Mouse (Mus musculus) heart, embryonic 14.5 days (tissue): Measurements from ENCODE around the gene Csf2rb. TPM values are rescaled to one million over a fixed set of nuclear protein-coding genes. Genes with fewer than 3 reads are reported as not detected.
"Not testable (repeated sequence)": the region's sequence is repeated elsewhere in the genome, so short reads cannot be mapped to it uniquely, and the experiment has no call there.

ENCODE experiments used
- ATAC-seq: fragments of 200-750 bp; cut with Nextera tagmentation; 2 replicates; pipeline ENCODE4 v1.8.0; 2017; ENCODE audit warnings: low read depth, moderate TSS enrichment; ENCODE audit not compliant: insufficient number of reproducible peaks, insufficient read depth, low FRiP score
- H3K27ac ChIP-seq, 2 experiments: fragments of 200-500 bp in 1 of 2; fragments of 300-500 bp in 1 of 2; sonication (generic) in 1 of 2; replicated peaks in 1 of 2; 2 replicates each; pipeline ENCODE4 v1.5.1; 2012 to 2014; ENCODE audit warnings: low read depth in 2 of 2, low read length in 2 of 2, control low read depth in 1 of 2, mild to moderate bottlenecking in 1 of 2, mixed read lengths in 1 of 2; ENCODE audit not compliant: control insufficient read depth in 1 of 2, insufficient read depth in 1 of 2
- H3K27me3 ChIP-seq: fragments of 300-500 bp; sonication (generic); 2 replicates; pipeline ENCODE4 v1.6.1; 2014; ENCODE audit warnings: mild to moderate bottlenecking, low read length, control low read depth; ENCODE audit not compliant: control insufficient read depth, insufficient read depth
- H3K36me3 ChIP-seq: fragments of 300-500 bp; sonication (generic); 2 replicates; pipeline ENCODE4 v1.6.1; 2014; ENCODE audit warnings: mild to moderate bottlenecking, control low read depth, low read length, mixed read lengths; ENCODE audit not compliant: control insufficient read depth, insufficient read depth
- H3K4me1 ChIP-seq, 2 experiments: fragments of 200-500 bp in 1 of 2; fragments of 300-500 bp in 1 of 2; sonication (generic) in 1 of 2; 2 replicates each; pipeline ENCODE4 v1.6.1; 2012 to 2014; ENCODE audit warnings: low read length in 2 of 2, control low read depth in 1 of 2, mixed read lengths in 1 of 2; ENCODE audit not compliant: control insufficient read depth in 2 of 2, insufficient read depth in 2 of 2
- H3K4me2 ChIP-seq: fragments of 300-500 bp; sonication (generic); 2 replicates; pipeline ENCODE4 v1.6.1; 2014; ENCODE audit warnings: mild to moderate bottlenecking, low read length
- H3K4me3 ChIP-seq, 2 experiments: fragments of 200-500 bp in 1 of 2; fragments of 300-500 bp in 1 of 2; sonication (generic) in 1 of 2; 2 replicates each; pipeline ENCODE4 v1.5.1; 2012 to 2014; ENCODE audit warnings: low read length in 2 of 2, mild to moderate bottlenecking in 2 of 2, control low read depth in 1 of 2, low read depth in 1 of 2, moderate library complexity in 1 of 2; ENCODE audit not compliant: control insufficient read depth in 1 of 2, insufficient read depth in 1 of 2
- H3K9ac ChIP-seq: fragments of 300-500 bp; sonication (generic); 2 replicates; pipeline ENCODE4 v1.6.1; 2014; ENCODE audit warnings: mild to moderate bottlenecking, low read length
- H3K9me3 ChIP-seq: fragments of 300-500 bp; sonication (generic); 2 replicates; pipeline ENCODE4 v1.6.1; 2016; ENCODE audit warnings: low read length, control low read depth; ENCODE audit not compliant: control insufficient read depth
- whole genome bisulfite sequencing: fragments of 180-500 bp; shearing (Covaris S2); extraction: QIAGEN DNeasy Blood & Tissue Kit; methylation state at CpG from one replicate; pipeline ENCODE4 v1.1.7; 2014; 5-methylcytosine and 5-hydroxymethylcytosine counted together
- polyA plus RNA-seq: library from polyadenylated mRNA; unstranded; fragments of >200 nt; fragmentation: Nextera tagmentation; extraction: Ambion mirVana; gene quantifications from 2 replicates; pipeline ENCODE4 v1.2.1, GENCODE M21; 2014

The Csf2rb gene
- polyA plus RNA-seq, 1 experiment from 2014 or later: 0.99 TPM

GRCm38 (mm10) chr15:78328520-78329097, 3.1 kb downstream of the Csf2rb start:
- no peak overlapping the region for H3K4me3 ChIP-seq
- H3K9me3 ChIP-seq: no peaks in the 10 kb centered on the region
- H3K27ac ChIP-seq: no peak overlapping the region
- H3K36me3 ChIP-seq: no peaks in the 10 kb centered on the region
- no peaks in the 10 kb centered on the region for H3K27me3 ChIP-seq
- ATAC-seq: no peak
- 86% methylated on average over 3 of the region's 3 CpGs for WGBS
- no peaks in the 10 kb centered on the region for H3K4me1 ChIP-seq
- no peak overlapping the region for H3K4me2 ChIP-seq
- no peak overlapping the region for H3K9ac ChIP-seq

GRCm38 (mm10) chr15:78329972-78330371, 4.4 kb downstream of the Csf2rb start:
- ATAC-seq, H3K27me3 ChIP-seq, H3K4me2 ChIP-seq, H3K9ac ChIP-seq, H3K4me1 ChIP-seq, H3K4me3 ChIP-seq, H3K9me3 ChIP-seq, H3K27ac ChIP-seq, H3K36me3 ChIP-seq: not testable (repeated sequence)
- WGBS: 36% methylated on average over 6 of the region's 6 CpGs

- H3K4me2 ChIP-seq: no peak overlapping the region
- H3K9me3 ChIP-seq: no peaks in the 10 kb centered on the region
- no peak overlapping the region for H3K4me3 ChIP-seq
- H3K27ac ChIP-seq: no peak overlapping the region
- no peaks in the 10 kb centered on the region for H3K36me3 ChIP-seq
- ATAC-seq: no peak
- H3K4me1 ChIP-seq: no peaks in the 10 kb centered on the region
- H3K27me3 ChIP-seq: no peaks in the 10 kb centered on the region
- no peak overlapping the region for H3K9ac ChIP-seq
- WGBS: 88% methylated on average over 4 of the region's 4 CpGs
Observed at GRCm38 (mm10) chr15:78330706-78331105, 5.2 kb downstream of the Csf2rb start.

- Histone ChIP-seq H3K36me3 (no peaks in the 10 kb centered on the region), H3K9ac (no peak overlapping the region), H3K4me3 (no peak overlapping the region), H3K27ac (no peak overlapping the region), H3K9me3 (no peaks in the 10 kb centered on the region), H3K27me3 (no peaks in the 10 kb centered on the region), H3K4me2 (no peak overlapping the region), H3K4me1 (no peaks in the 10 kb centered on the region)
- WGBS: 66% methylated on average over 5 of the region's 5 CpGs
- no peak for ATAC-seq
Observed at GRCm38 (mm10) chr15:78331523-78332340, 6.2 kb downstream of the Csf2rb start.

GRCm38 (mm10) chr15:78332981-78333380, 7.4 kb downstream of the Csf2rb start:
- no peaks in the 10 kb centered on the region for H3K4me1 ChIP-seq
- H3K4me2 ChIP-seq: no peak overlapping the region
- 66% methylated on average over 6 of the region's 6 CpGs for WGBS
- H3K9ac ChIP-seq: no peak overlapping the region
- H3K27me3 ChIP-seq: no peaks in the 10 kb centered on the region
- no peaks in the 10 kb centered on the region for H3K9me3 ChIP-seq
- H3K27ac ChIP-seq: no peak overlapping the region
- H3K36me3 ChIP-seq: no peaks in the 10 kb centered on the region
- no peak overlapping the region for H3K4me3 ChIP-seq
- ATAC-seq: no peak

- Histone ChIP-seq H3K9ac (no peak overlapping the region), H3K9me3 (no peaks in the 10 kb centered on the region), H3K27me3 (no peaks in the 10 kb centered on the region), H3K4me2 (no peak overlapping the region), H3K4me1 (no peaks in the 10 kb centered on the region), H3K4me3 (no peak overlapping the region), H3K36me3 (no peaks in the 10 kb centered on the region), H3K27ac (no peak overlapping the region)
- 81% methylated on average over 3 of the region's 3 CpGs for WGBS
- no peak for ATAC-seq
Observed at GRCm38 (mm10) chr15:78334380-78334779, 8.8 kb downstream of the Csf2rb start.

- H3K9me3 ChIP-seq, H3K27ac ChIP-seq, H3K4me2 ChIP-seq, H3K36me3 ChIP-seq, ATAC-seq, H3K4me3 ChIP-seq, H3K9ac ChIP-seq, H3K4me1 ChIP-seq, H3K27me3 ChIP-seq: not testable (repeated sequence)
- 23% methylated on average over 7 of the region's 7 CpGs for WGBS
Observed at GRCm38 (mm10) chr15:78339627-78340423, 14.3 kb downstream of the Csf2rb start.
